Mouse (Mus musculus) cerebellum, adult 2 months (tissue): ENCODE data around the gene Mucl3.

Source experiments
- CTCF ChIP-seq: fragments of 200-500 bp; IDR thresholded peaks from 2 replicates; pipeline ENCODE4 v1.5.1; 2011; ENCODE audit warnings: low read depth, mild to moderate bottlenecking, control low read depth, low read length, moderate library complexity, borderline replicate concordance; ENCODE audit not compliant: insufficient read depth
- POLR2A ChIP-seq: fragments of 200-500 bp; IDR thresholded peaks from 2 replicates; pipeline ENCODE4 v1.6.1; 2011; ENCODE audit warnings: low read length, control low read depth, borderline replicate concordance; ENCODE audit not compliant: insufficient read depth

- TF ChIP-seq POLR2A (no peak), CTCF (no peak)
Observed at GRCm38 (mm10) chr17:35653086-35653485, 9.6 kb upstream of the Mucl3 start.
